Mouse (Mus musculus) kidney, postnatal 25 days (tissue): ENCODE measurements around the gene Plk3.

Source experiments
- DNase-seq, 2 experiments: peaks; one replicate each; pipeline ENCODE4 v3.0.0; 2021; ENCODE audit warnings: mixed read lengths in 2 of 2

Plk3 gene

GRCm38 (mm10) chr4:117117931-117118330 is 15.8 kb downstream of the Plk3 start:
- DNase-seq, result no peak

- no peak for DNase-seq
Measured at GRCm38 (mm10) chr4:117115592-117115991, 18.2 kb downstream of the Plk3 start.

GRCm38 (mm10) chr4:117113237-117113636 is 20.5 kb downstream of the Plk3 start:
- no peak for DNase-seq

GRCm38 (mm10) chr4:117110985-117111384 is 22.8 kb downstream of the Plk3 start:
- DNase-seq, result no peak

DNA sequence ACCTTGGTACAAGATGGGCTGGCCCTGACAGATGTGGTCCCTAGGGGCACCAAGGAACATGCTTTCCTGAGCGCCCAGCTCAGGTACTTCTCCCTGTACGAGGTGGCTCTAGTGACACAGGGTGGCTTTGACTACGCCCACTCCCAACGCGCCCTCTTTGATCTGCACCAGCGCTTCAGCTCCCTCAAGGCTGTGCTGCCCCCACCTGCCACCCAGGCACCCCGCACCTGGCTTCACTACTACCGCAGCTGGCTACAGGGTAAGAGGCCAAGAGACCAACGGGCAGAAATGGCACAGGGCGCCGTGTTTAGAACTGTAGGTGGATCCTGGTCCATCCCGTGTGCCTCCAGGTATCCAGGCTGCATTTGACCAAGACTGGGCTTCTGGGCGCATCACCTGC is 23.5 kb downstream of the Plk3 start:
- DNase-seq, result no peak

- DNase-seq, result no peak
Measured at GRCm38 (mm10) chr4:117109330-117109729, 24.4 kb downstream of the Plk3 start.

DNA sequence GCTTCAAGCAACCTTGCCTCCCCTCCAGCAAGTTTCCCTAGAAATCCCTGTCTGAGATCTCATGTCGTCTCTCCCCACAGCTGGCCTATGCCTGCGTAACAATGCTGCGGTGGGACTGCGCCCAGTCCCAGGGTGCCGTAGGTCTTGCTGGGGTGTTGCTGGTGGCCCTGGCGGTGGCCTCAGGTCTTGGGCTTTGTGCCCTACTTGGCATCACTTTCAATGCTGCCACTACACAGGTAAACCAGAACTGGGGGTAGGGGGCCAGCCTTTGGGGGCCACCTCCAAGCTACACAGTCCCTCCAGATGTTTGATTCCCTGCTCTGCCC is 25.3 kb downstream of the Plk3 start:
- DNase-seq, result no peak

- no peak for DNase-seq
Measured at GRCm38 (mm10) chr4:117107813-117108523, 25.8 kb downstream of the Plk3 start.

- DNase-seq, result no peak
Measured at GRCm38 (mm10) chr4:117105127-117105526, 28.6 kb downstream of the Plk3 start.

DNA sequence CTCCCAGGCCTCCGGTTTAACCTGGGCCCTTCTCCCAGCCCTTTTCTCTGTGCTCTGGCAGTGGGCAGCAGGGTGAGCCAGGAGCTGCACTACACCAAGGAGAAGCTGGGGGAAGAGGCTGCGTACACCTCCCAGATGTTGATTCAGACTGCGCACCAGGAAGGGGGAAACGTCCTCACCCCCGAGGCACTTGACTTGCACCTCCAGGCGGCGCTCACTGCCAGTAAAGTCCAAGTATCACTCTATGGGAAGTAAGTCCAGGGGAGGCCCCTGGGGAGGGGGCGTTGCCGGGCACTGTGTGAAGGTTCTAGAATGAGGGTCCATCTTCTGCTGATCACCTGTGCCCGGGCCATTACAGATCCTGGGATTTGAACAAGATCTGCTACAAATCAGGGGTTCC is 29.1 kb downstream of the Plk3 start:
- DNase-seq, result no peak

GRCm38 (mm10) chr4:117101218-117101617 is 32.5 kb downstream of the Plk3 start:
- DNase-seq, result peak; percentile 69 to 71

DNA sequence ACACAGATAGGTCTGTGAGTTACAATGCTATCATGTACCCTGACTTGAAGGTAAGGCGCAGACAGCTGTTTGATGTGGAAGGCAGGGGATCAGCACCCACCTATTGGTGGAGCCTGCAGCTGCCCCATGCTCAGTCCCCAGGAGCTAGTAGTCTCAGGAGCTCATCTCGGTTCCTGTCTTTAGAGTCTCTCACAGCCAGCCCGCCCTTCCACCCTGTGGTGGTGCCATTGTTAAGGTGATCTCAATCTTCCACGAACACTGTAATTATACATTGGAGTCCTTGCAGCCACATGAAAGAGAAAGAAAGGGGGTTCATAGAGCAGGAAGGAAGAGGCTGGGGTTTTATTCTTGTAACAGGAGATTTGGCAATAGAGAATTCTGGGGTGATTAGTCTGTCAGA is 33.7 kb downstream of the Plk3 start:
- no peak for DNase-seq

DNA sequence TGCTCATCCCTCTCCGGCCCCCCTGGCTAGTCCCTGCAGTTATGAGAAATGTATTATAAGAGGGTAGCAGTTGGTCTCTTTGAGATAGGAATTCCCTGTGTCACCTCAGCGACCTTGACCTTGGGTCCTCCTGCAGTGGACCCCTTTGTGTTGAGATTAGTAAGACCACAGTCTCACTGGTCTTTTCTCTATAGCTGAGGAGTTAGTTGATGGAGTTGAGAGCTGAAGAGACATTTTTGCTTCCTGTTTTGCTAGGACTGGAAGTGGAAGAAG is 35.1 kb downstream of the Plk3 start:
- no peak for DNase-seq

- DNase-seq, result no peak
Measured at GRCm38 (mm10) chr4:117097969-117098763, 35.6 kb downstream of the Plk3 start.

- peak in 1 of 2 experiments; percentile 26 for DNase-seq
Measured at GRCm38 (mm10) chr4:117096666-117097065, 37.1 kb downstream of the Plk3 start.

DNA sequence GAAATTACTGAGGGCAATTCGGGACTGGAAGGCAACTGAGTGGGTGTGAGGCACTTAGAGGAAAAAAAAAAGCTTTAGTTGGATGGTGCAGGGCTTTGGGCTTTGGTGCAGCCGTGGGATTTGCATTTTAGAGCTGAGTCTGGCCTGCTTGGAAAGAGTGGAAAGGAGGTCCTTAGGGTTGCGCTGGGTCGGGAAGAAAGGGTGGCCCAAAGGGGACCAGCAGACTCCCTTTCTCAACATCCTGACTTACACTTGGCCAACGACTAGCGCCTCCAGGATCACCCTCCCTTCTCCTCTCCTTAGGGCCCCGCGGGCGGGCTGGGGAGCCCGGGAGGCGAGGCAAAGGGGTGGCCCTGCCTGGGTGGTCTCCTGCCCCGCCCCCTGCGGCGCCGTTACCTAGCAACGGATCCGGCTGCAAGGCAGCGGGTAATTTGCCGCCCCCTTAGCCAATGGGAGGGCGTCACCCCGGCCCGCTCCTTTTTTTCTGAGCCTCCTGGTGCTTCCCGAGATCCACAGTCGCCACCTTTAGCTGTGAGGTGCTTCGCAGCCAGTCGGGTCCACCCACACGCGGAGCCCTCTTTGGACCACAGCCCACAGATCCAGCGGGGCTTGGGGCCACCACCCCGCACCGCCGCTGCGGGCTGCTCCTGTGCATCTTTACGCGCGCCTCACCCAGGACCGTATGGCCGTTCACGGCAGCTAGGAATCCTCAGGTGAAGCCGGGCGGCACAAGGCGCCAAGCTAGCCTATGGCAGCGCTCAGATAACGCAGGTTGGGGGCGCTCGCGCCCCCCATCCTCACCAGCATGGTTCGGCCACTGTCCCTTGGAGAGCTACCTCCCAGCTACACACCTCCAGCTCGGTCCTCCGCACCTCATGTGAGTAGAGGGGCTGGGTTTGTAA is 38.0 kb downstream of the Plk3 start, which contains the start of gene Ptch2:
Ptch2 (plus strand) TSS at position 525 of the 902 bp plus-strand sequence.
- peak; percentile 81 to 87 for DNase-seq

DNA sequence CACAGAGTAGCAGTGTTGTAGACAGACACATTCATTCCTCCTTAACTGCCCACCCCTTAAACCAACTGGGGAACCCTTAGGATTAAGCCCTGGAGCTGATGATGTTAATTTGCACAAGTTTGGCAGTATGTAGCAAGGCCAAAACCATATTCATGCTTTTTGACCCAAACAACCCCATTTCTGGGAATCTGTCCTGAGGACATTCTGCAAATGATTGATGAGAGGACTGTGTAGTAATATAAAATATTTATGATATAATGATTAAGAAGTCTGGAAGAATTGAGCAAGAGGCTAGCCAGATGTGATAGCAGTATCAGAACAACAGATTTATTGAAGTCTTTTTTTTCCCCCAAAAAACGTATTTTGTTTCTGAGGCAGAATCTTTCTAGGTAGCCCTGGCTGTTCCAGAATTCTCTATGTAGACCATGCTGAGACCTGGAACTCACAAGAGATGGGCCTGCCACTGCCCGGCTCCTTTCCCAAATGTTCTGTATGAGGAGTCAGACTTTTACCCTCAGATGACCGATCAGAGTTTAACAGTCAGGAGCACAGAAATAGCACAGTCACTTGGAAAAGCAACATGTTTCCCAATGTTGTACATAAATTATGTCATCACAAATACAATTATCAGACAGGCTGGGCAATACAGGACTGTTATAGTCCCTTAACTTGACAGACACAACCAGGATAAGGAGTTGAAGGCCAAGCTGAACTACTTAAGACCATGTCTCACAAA is 39.0 kb downstream of the Plk3 start:
- no peak for DNase-seq

DNA sequence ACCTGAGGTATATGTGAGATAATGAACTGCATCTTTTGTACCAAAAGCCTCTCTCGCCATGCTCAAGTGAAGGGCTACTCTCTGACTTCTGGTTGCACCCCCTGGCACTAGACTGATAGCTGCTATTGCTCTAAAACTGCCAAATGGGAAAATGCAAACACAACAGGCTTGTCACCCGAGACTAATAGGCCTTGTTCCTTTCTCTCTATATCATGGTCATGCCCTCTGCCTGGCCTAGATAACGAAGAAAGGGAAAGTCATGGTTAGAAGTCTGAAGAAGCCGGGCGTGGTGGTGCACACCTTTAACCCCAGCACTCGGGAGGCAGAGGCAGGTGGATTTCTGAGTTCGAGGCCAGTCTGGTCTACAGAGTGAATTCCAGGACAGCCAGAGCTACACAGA is 43.2 kb downstream of the Plk3 start:
- no peak for DNase-seq

DNA sequence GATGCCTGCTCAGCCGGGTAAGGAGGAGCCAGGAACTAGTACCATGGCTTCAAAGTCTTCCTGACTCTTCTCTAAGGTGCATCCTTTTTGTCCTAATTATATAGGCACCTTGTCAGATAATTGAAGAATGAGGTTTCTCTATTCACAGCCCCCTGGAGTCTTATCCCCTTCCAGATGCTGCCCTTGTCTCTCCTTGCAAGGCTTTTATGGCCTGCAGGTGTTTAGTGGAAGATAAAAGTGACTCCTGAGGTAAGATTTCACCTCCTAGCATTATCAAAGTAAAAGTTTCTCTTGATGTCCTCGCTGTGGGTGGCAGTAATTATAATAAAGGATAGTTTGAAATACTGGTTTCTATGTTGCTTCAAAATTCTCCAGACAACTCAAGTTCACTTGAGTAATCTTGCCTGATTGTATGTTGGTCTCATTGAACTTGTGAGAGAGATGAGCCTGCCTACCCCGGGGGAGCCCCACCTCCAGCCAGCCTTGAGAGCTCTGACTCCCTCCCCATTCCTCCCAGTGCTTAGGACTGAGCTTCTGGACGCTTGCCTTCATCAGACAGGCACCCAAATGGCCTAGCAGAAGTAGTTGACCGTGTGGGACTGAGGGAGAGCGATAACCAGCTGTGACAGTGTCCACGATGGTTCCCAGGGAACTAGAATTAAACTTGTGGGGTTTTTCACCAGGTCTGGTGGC is 45.7 kb downstream of the Plk3 start:
- DNase-seq, result no peak
